Mouse (Mus musculus) E14TG2a.4 (cell line): ENCODE results near the gene Hus1b.

Experiments
- H3K27me3 ChIP-seq: 2 replicates; pipeline ENCODE4 v1.6.1; 2014; ENCODE audit warnings: low read length, control low read depth; ENCODE audit not compliant: insufficient read depth
- H3K36me3 ChIP-seq: 2 replicates; pipeline ENCODE4 v1.6.1; 2014; ENCODE audit warnings: low read length, control low read depth; ENCODE audit not compliant: insufficient read depth
- H3K4me1 ChIP-seq: replicated peaks from 2 replicates; pipeline ENCODE4 v1.6.1; 2014; ENCODE audit warnings: low read depth, low read length, control low read depth
- H3K4me3 ChIP-seq: replicated peaks from 2 replicates; pipeline ENCODE4 v1.5.1; 2014; ENCODE audit warnings: mild to moderate bottlenecking, low read length
- H3K9me3 ChIP-seq: 2 replicates; pipeline ENCODE4 v1.6.1; 2014; ENCODE audit warnings: low read length, control low read depth
- CTCF ChIP-seq: conservative IDR thresholded peaks from 2 replicates; pipeline ENCODE4 v1.5.1; 2014; ENCODE audit warnings: low read length
- NANOG ChIP-seq: IDR thresholded peaks from 2 replicates; pipeline ENCODE4 v1.6.1; 2014; ENCODE audit warnings: borderline replicate concordance, low read length, mixed read lengths
- POU5F1 ChIP-seq: IDR thresholded peaks from 2 replicates; pipeline ENCODE4 v1.6.1; 2014; ENCODE audit warnings: low read length, borderline replicate concordance

Gene Hus1b

DNA sequence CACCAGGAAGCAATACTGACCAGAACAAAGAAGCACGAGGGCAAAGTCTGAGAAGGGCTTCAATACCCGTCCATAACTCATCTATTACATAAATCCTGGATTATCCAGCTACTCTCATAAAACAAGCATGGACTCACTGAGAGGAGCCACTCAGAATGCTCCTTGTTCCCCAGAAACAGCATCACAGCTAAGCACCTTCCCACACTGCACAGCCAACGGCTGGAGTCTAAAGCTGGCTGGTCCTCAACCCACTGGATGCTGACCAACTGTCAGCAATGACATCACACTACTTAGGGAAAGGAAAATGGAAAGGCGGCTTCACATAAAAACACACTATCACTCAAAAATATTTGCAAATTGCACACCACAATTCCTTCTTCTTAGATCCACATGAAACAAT is 20.8 kb upstream of the Hus1b start:
- H3K36me3 ChIP-seq = no peaks in the 10 kb centered on the region
- H3K4me3 ChIP-seq = no peak overlapping the region
- TF ChIP-seq CTCF (no peak), NANOG (no peak), POU5F1 (no peak)
- peaks cover 35% of the 10 kb centered on the region for H3K4me1 ChIP-seq
- H3K9me3 ChIP-seq = no peaks in the 10 kb centered on the region
- H3K27me3 ChIP-seq = no peaks in the 10 kb centered on the region

DNA sequence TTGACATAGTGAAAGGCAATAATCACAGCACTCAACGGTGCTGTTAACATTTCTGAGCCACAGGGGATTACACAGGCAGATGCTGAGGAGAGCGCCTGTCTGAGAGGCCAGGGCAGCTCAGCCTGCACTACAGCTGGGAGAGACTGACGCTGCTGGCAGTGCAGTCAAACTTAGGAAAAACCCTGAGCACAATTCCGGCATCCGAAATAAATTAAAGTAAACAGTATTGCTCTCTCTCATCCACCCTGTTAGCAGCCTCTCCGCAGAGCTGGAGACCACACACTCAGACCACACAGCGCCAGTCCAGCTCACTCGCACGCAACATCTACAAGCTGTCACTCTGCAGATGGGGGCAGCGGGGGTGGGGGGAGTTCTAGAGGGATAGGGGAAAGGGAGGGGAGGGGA is 18.9 kb upstream of the Hus1b start:
- Histone ChIP-seq H3K9me3 (no peaks in the 10 kb centered on the region), H3K36me3 (peaks cover under 1% of the 10 kb centered on the region; the same call in 1 of the 2 replicates), H3K4me3 (no peak overlapping the region), H3K27me3 (no peaks in the 10 kb centered on the region), H3K4me1 (peaks cover 28% of the 10 kb centered on the region)
- TF ChIP-seq POU5F1 (no peak), NANOG (peak; percentile 63; the same call in 1 of the 2 replicates)

- Histone ChIP-seq H3K27me3 (no peaks in the 10 kb centered on the region), H3K36me3 (peaks cover 8% of the 10 kb centered on the region; the same call in 1 of the 2 replicates), H3K4me3 (no peak overlapping the region), H3K9me3 (no peaks in the 10 kb centered on the region), H3K4me1 (peaks cover 39% of the 10 kb centered on the region)
- TF ChIP-seq CTCF (no peak), NANOG (no peak), POU5F1 (no peak)
Measured at GRCm38 (mm10) chr13:30961932-30962331, 14.4 kb upstream of the Hus1b start.

DNA sequence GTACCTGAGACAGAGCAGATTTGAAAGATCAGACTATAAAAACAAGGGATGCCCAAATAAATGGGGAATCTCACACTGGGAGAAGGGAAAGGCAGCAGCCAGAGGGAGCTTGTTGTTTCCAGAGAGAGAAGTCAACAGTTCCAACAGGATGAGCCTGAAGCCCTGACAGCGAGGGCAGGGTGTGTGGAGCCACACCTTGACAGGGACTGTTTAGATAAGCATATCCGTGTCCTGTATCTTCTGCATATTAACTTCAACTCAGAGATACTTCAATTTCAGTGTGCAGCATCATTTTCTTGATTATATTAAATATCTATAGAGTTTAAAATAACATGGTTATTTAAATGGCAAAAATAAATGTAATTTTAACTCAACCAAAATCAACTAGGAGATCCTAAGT is 13.2 kb upstream of the Hus1b start:
- no peaks in the 10 kb centered on the region for H3K27me3 ChIP-seq
- H3K4me1 ChIP-seq = peaks cover 28% of the 10 kb centered on the region
- H3K4me3 ChIP-seq = no peak overlapping the region
- no peaks in the 10 kb centered on the region for H3K9me3 ChIP-seq
- TF ChIP-seq NANOG (no peak), CTCF (no peak), POU5F1 (no peak)
- peaks cover 8% of the 10 kb centered on the region; the same call in 1 of the 2 replicates for H3K36me3 ChIP-seq

- Histone ChIP-seq H3K9me3 (no peaks in the 10 kb centered on the region), H3K4me3 (no peak overlapping the region), H3K27me3 (no peaks in the 10 kb centered on the region), H3K36me3 (no peaks in the 10 kb centered on the region), H3K4me1 (no peaks in the 10 kb centered on the region; the same call in 1 of the 2 replicates)
- TF ChIP-seq POU5F1 (no peak), NANOG (no peak), CTCF (no peak)
Measured at GRCm38 (mm10) chr13:30953580-30953979, 6.0 kb upstream of the Hus1b start.

DNA sequence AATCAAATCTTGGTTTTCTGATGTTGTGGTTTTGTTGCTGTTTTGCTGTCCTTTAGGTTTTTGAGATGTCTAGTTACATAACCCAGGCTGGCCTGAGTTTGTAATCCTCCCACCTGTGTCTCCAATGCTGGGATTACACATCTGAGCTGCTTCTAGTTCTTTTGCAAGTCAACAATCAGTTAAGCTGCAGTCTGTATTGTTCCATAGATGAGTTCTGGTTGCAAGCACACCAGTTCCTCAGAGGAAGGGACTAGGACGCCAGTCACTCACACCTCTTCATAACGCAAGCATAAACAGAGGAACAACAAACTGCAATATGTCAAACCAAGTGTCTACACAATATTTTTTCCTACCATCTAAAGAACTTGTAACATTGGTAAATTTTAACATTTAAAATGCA is 4.5 kb upstream of the Hus1b start:
- Histone ChIP-seq H3K9me3 (no peaks in the 10 kb centered on the region), H3K36me3 (no peaks in the 10 kb centered on the region)
- no peak for TF ChIP-seq NANOG
- TF ChIP-seq CTCF = no peak
- TF ChIP-seq POU5F1 = no peak

DNA sequence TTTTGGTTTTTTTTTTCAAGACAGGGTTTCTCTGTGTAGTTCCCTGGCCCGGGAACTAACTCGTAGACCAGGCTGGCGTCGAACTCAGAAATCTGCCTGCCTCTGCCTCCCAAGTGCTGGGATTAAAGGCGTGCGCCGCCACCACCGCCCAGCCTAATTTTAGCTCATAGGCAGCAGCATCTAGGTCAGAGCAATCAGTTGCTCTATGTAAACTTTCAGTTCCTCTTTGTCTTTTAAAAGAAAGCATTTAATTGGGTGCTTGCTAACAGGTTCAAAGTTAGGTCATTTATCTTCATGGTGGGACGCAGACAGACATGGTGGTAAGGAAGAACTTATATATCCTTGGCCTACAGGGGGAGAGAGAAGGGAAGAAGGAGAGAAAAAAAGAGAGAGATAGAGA is 1.6 kb upstream of the Hus1b start:
- Histone ChIP-seq H3K4me3 (no peak overlapping the region), H3K9me3 (no peaks in the 10 kb centered on the region), H3K4me1 (peaks cover 11% of the 10 kb centered on the region; the same call in 1 of the 2 replicates), H3K27me3 (no peaks in the 10 kb centered on the region), H3K36me3 (no peaks in the 10 kb centered on the region)
- TF ChIP-seq CTCF (no peak), NANOG (no peak; the same call in 1 of the 2 replicates), POU5F1 (no peak)

More for the DNA sequence above, 4.5 kb upstream of the Hus1b start:
- peaks cover 8% of the 10 kb centered on the region; the same call in 1 of the 2 replicates for H3K4me1 ChIP-seq
- H3K27me3 ChIP-seq = no peaks in the 10 kb centered on the region
- H3K4me3 ChIP-seq = no peak overlapping the region

DNA sequence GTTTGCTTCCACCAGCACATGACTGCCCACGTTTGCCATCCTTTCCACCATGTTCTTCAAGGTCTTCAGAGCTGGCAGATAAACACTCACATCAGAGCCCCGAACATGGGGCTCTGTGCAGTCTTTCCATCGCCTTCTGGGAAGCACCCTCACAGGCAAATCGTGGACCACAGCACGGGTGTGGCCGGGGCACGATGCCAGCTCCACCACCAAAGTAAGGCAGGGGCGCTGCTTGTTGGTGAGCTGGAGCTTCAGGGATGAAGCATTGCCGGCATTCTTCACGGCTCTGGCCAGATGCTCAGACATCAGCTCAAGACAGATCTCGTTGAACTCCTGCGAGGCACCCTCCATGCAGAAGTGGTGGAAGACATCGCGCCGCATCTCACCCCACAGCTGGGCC is 430 bp downstream of the Hus1b start:
- no peaks in the 10 kb centered on the region for H3K9me3 ChIP-seq
- peak overlapping the region; percentile 81 for H3K4me3 ChIP-seq
- TF ChIP-seq CTCF (no peak), NANOG (no peak), POU5F1 (no peak)
- H3K4me1 ChIP-seq = peaks cover 11% of the 10 kb centered on the region; the same call in 1 of the 2 replicates
- no peaks in the 10 kb centered on the region for H3K36me3 ChIP-seq
- H3K27me3 ChIP-seq = no peaks in the 10 kb centered on the region

DNA sequence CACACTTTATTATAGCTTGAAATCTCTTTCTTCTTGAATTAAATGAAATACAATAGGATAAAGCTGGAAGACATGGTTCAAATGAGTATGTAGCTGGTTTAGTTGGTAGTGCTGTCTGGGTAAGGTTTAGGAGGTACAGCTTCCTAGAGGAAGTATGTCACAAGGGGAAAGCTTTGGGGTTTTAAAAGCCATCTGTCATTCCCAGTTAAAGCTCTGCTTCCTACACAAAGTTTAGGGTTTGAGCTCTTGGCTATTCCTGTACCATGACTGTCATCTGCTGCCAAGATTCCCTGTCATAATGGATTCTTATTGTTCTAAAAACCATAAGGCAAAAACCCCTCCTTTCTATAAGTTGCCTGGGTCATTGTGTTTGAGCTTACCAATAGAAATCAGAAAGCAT is 1.8 kb downstream of the Hus1b start:
- Histone ChIP-seq H3K4me3 (no peak overlapping the region), H3K36me3 (no peaks in the 10 kb centered on the region), H3K9me3 (no peaks in the 10 kb centered on the region)

More for the DNA sequence above, 1.8 kb downstream of the Hus1b start:
- TF ChIP-seq CTCF (no peak), POU5F1 (no peak), NANOG (no peak)
- Histone ChIP-seq H3K27me3 (no peaks in the 10 kb centered on the region), H3K4me1 (peaks cover 11% of the 10 kb centered on the region; the same call in 1 of the 2 replicates)
